8 mouse cellular contexts compared by ENCODE assay signal in the genomic region with DNA sequence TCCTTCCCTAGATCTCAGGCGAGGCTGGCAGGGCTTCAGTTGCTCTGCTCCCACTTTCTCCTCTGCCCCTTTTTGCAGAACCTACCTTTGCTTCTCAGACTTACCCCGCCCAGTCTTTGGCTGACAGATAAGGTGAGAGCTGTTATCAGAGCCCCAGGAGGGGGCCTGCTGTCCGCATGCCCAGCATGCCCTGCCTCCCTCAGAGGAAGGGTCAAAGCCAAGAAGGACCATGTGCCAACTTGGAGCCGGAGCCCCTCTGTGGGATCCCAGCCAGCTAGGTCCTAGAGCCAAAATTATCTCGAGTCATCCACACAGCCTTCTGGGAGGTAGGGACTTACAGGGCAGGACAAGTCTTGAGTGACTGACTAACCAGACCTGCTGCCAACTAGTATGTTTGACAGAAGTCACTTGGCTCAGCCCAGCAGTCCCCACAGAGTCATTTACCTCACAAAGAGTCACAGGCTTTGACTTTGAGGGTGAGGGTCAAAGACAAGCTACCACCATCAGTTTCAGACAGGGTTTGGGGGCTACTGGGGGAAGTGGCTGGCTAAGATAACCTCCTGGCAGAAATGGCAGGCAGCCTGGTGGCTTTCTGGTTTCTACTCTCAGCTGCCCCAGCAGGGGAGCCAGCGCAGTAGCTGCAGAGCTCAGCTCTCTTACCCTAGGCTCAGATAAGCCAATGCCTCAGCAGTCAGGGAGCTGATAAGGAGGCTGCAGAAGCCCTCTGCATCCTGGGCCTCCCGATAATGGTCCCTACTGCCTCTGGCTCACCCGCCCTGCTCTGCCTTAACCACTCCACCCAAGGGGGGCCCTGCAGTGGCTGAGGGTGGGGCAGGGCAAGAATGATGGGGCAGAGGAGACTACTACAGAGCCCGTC. TPM values are rescaled to one million over a fixed set of nuclear protein-coding genes. Genes with fewer than 3 reads are reported as not detected.
DNase-seq lines count a peak whose midpoint lies in the region; ATAC-seq lines count a peak whose summit lies in the region.

No protein-coding gene starts in this region.

- H3K27me3 ChIP-seq in hindbrain, embryonic 12.5 days: no peaks in the 10 kb centered on the region
- peaks cover 16% of the 10 kb centered on the region for H3K27me3 ChIP-seq in midbrain, embryonic 12.5 days

- no peak overlapping the region for H3K4me3 ChIP-seq in hindbrain, embryonic 12.5 days
- no peak overlapping the region for H3K4me3 ChIP-seq in midbrain, embryonic 12.5 days

- no peak overlapping the region for H3K9ac ChIP-seq in hindbrain, embryonic 12.5 days
- no peak overlapping the region for H3K9ac ChIP-seq in midbrain, embryonic 12.5 days (replicated peaks)

- DNase-seq in thymus, postnatal 0 days (ENCODE audit: low spot score): peak; percentile 51
- no peak for DNase-seq in thymus, postnatal 10 days (ENCODE audit: low spot score in 2 of 2)
- no peak for DNase-seq in kidney, adult 18-20 months
- no peak for DNase-seq in kidney, adult 8-10 months

- no peaks in the 10 kb centered on the region for H3K9me3 ChIP-seq in hindbrain, embryonic 12.5 days (replicated peaks)
- H3K9me3 ChIP-seq in midbrain, embryonic 12.5 days: no peaks in the 10 kb centered on the region

- H3K27ac ChIP-seq in hindbrain, embryonic 12.5 days: peak overlapping the region; percentile 37; the same call in 1 of the 2 replicates
- H3K27ac ChIP-seq in midbrain, embryonic 12.5 days (replicated peaks): peak overlapping the region; percentile 1; the same call in 1 of the 2 replicates

- no peaks in the 10 kb centered on the region for H3K36me3 ChIP-seq in hindbrain, embryonic 12.5 days
- no peaks in the 10 kb centered on the region for H3K36me3 ChIP-seq in midbrain, embryonic 12.5 days

- WGBS in hindbrain, embryonic 12.5 days: 58% methylated on average over 9 of the region's 9 CpGs
- WGBS in midbrain, embryonic 12.5 days: 64% methylated on average over 9 of the region's 9 CpGs

- no peak overlapping the region for H3K4me2 ChIP-seq in hindbrain, embryonic 12.5 days (replicated peaks)
- H3K4me2 ChIP-seq in midbrain, embryonic 12.5 days (replicated peaks): no peak overlapping the region

- peak; percentile 76 for ATAC-seq in erythroid progenitor cell, adult 5-6 weeks (replicated peaks; ENCODE audit: low FRiP score, poor library complexity, severe bottlenecking)
- peak; percentile 53 for ATAC-seq in hindbrain, embryonic 12.5 days (ENCODE audit: low FRiP score)
- no peak for ATAC-seq in midbrain, embryonic 12.5 days (ENCODE audit: low FRiP score, low read depth)
- no peak for ATAC-seq in activated CD4-positive, CD25-positive, alpha-beta regulatory T cell, adult 4 months

- H3K4me1 ChIP-seq in hindbrain, embryonic 12.5 days: peaks cover 11% of the 10 kb centered on the region
- H3K4me1 ChIP-seq in midbrain, embryonic 12.5 days: peaks cover 2% of the 10 kb centered on the region; the same call in 1 of the 2 replicates

RNA-seq across cellular contexts. Expression of gene Zdhhc19, which starts 13.2 kb away (rescaled TPM):
- polyA plus RNA-seq in thymus, postnatal 0 days (2015; fragmentation: Nextera tagmentation; extraction: Ambion mirVana): not detected in 2 replicates
- total RNA-seq in erythroid progenitor cell, adult 5-6 weeks (2015; ENCODE audit: low replicate concordance): not detected in 2 replicates
- not detected in 2 replicates for total RNA-seq in erythroid progenitor cell, adult 5-6 weeks (2017; ENCODE audit: low replicate concordance)
- polyA plus RNA-seq in hindbrain, embryonic 12.5 days (2016; fragmentation: Nextera tagmentation; extraction: Ambion mirVana): not detected in 2 replicates
- polyA plus RNA-seq in midbrain, embryonic 12.5 days (2016; fragmentation: Nextera tagmentation; extraction: Ambion mirVana): not detected in 2 replicates
- polyA plus RNA-seq in activated CD4-positive, CD25-positive, alpha-beta regulatory T cell, adult 4 months (2017; shearing (Covaris generic)): not detected

RNA-seq across cellular contexts. Expression of gene Slc51a, which starts 21.6 kb away (rescaled TPM):
- 0.90 and 0.91 TPM in 2 replicates for polyA plus RNA-seq in thymus, postnatal 0 days (2015; fragmentation: Nextera tagmentation; extraction: Ambion mirVana)
- not detected in 2 replicates for total RNA-seq in erythroid progenitor cell, adult 5-6 weeks (2015; ENCODE audit: low replicate concordance)
- total RNA-seq in erythroid progenitor cell, adult 5-6 weeks (2017; ENCODE audit: low replicate concordance): 0.51 TPM in 1 of 2 replicates, not detected in the other
- polyA plus RNA-seq in hindbrain, embryonic 12.5 days (2016; fragmentation: Nextera tagmentation; extraction: Ambion mirVana): 0.09 and 0.14 TPM in 2 replicates
- 0.18 and 0.24 TPM in 2 replicates for polyA plus RNA-seq in midbrain, embryonic 12.5 days (2016; fragmentation: Nextera tagmentation; extraction: Ambion mirVana)
- not detected for polyA plus RNA-seq in activated CD4-positive, CD25-positive, alpha-beta regulatory T cell, adult 4 months (2017; shearing (Covaris generic))

Comparison
In these comparisons a context has a peak if more than half of its experiments do, and no peak if none do; other contexts are left out.
1. ATAC-seq: peak in erythroid progenitor cell, adult 5-6 weeks (single experiment) and hindbrain, embryonic 12.5 days (single experiment); none in midbrain, embryonic 12.5 days (single experiment) and activated CD4-positive, CD25-positive, alpha-beta regulatory T cell, adult 4 months (single experiment).